Mouse (Mus musculus) megakaryocyte-erythroid progenitor cell, adult 5-6 weeks (primary cell): ENCODE data around the gene Chn1. TPM values are rescaled to one million over a fixed set of nuclear protein-coding genes. Genes with fewer than 3 reads are reported as not detected.
A peak's percentile ranks its signal among the peaks of the same experiment; 100 is the strongest.
"Not testable (repeated sequence)": the region's sequence is repeated elsewhere in the genome, so short reads cannot be mapped to it uniquely, and the experiment has no call there.

ENCODE experiments used
- ATAC-seq: replicated peaks from 2 replicates; pipeline ENCODE4 v1.8.0; 2016; ENCODE audit warnings: mild to moderate bottlenecking, inconsistent platforms; ENCODE audit not compliant: severe bottlenecking, poor library complexity, low FRiP score, low TSS enrichment
- total RNA-seq, 2 experiments: library from RNA; stranded (forward) in 1 of 2; stranded (reverse) in 1 of 2; fragments of 200-1000, 215-1000 nt in 1 of 2; fragments of >200 nt in 1 of 2; fragmentation: Nextera tagmentation in 1 of 2; gene quantifications; 2 replicates each; pipeline ENCODE4 v1.2.3; 2014 to 2017

The Chn1 gene
- total RNA-seq (2014; fragmentation: Nextera tagmentation) (1.2 TPM in 1 of 2 replicates, not detected in the other), total RNA-seq (2017) (not detected in 2 replicates)

- 0 out of 2 replicates have a peak, but pooled peaks have one; percentile 30 for ATAC-seq
These were observed at the start of gene Chn1 for GRCm38 (mm10) chr2:73774786-73775682. TSS of gene Chn1 (minus strand) at chr2:73775346.

GRCm38 (mm10) chr2:73818742-73819141, 43.6 kb upstream of the Chn1 start:
- ATAC-seq, result peak; percentile 95

GRCm38 (mm10) chr2:73807609-73808008, 32.5 kb upstream of the Chn1 start:
- no peak for ATAC-seq

DNA sequence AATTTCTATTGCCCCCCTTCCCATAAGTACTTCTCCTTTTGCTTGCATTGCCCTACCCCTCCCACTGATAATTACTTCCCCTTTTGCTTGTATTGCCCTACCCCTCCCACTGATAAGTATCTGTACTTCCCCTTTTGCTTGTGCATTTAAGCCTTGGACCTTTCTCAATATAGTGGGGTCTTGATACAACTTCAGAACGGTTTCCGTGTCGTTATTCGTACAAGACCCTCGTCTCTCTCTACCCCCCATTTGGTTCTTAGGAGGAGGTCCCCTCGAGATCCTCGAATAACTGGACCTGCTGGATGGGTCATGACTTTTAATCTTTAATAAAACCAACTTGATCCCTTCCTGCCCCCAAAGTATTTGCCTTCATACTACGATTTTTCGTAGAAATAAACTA, 25.0 kb upstream of the Chn1 start:
- ATAC-seq, result not testable (repeated sequence)

- no peak for ATAC-seq
These were observed 23.6 kb upstream of the Chn1 start for GRCm38 (mm10) chr2:73798786-73799185.

DNA sequence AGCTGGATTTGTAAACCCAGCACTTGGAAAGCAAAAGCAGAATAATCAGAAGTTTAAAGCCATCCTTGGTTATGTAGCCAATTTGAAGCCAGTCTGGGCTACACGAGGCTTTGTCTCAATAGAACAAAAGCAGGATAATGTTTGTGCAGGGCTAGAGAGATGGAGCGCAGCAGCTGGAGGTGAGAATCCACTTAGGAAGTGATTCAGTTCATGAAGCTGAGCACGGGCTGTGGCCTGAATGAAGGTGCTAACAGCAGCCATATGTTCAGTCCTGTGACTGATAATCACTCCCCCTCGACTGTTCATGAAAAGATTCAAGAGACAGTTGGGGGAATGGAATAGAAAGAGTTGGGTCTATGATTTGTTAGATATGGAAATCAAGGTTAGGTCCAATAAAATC, 23.0 kb upstream of the Chn1 start:
- ATAC-seq, result no peak

- no peak for ATAC-seq
These were observed 16.9 kb upstream of the Chn1 start for GRCm38 (mm10) chr2:73791846-73792630.

DNA sequence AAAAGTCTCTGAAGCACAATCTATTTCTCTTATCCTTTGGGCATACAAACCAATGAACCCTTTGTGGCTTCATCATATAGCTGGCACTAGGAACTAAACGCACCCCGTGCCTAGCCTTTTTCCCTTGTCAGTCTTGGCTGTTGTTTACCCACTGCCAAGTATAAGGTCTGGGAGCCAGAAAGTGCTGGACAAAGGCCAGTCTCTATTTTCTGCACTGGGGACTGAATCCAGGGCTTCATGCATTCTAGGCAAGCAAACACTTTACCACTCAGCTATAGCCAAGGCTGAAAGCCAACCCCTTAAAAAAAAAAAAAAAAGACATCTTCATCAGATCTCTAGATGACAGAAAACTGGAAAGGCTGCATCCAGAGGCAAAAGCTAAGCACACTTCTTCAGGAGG, 15.2 kb upstream of the Chn1 start:
- no peak for ATAC-seq

DNA sequence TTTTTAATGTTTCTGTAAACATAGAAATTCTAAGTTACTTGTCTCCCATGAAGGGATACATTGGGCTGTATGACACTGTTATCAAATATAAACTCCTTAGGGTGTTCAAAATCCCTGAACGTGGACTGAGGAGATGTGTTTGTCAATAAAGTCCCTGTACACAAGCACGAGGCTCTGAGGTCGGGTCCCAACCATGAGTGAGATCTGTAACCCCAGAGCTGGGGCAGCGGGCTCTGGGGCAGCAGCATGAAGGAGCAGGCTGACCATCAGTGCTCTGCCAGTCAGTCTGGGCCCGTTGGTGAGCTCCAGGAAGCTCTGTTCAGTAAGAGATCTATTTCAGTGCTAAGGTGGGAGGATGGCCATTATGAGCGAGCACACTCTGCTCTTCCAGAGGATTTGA, 13.2 kb upstream of the Chn1 start:
- ATAC-seq, result no peak

GRCm38 (mm10) chr2:73782371-73782905, 7.3 kb upstream of the Chn1 start:
- no peak for ATAC-seq

DNA sequence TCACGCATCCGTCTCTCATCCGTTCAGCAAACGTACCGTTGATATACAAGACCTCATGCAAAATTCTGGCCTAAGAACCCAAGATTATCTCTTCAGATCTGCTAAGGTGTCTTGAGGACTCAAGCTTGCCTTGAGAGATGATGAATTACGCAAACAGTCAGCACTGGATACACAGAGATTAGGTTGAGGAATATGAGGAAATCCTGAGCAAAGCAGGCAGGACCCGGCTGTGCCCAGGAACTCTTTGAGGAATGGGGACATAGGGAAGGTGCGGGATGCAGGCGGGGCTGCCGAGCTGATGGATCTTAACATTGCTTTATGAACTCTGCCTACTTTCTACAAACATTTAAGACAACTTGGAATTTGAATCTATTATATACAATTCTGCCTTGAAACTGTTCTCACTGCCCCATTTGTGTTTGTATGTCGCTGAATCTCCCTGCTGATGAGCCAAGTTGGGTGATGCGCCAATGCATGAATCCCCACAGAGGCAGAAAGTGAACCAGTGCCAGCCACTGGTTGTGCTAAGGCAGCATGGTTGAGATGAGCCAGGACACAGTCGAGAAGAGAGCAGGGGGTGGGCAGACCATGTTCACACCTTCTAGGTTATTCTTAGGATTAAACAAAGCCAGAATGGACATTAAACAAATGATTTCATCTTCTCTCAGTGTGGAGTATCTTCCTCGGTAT, 5.3 kb upstream of the Chn1 start:
- no peak for ATAC-seq

DNA sequence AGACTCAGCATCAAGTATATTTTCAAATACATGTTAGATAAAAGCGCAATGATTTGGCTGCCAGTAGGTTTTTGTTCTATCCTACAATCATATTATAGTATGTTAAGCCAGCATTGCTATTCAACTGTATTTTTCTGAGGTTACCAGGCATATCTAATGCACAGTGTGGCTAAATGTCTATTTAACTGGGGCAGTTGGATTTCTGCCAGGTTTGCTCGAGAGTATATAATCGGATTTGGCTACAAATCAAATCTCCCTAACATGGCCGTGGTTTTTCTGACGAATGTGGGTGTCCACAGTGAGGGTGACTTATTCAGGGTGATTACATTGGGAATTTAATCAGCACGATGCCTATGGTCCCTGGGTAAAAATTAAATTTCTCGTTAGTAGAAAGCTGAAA, 4.7 kb upstream of the Chn1 start:
- ATAC-seq, result no peak

- ATAC-seq, result no peak
These were observed 4.0 kb upstream of the Chn1 start for GRCm38 (mm10) chr2:73779016-73779595.

- ATAC-seq, result no peak
These were observed 1.8 kb upstream of the Chn1 start for GRCm38 (mm10) chr2:73776936-73777335.

DNA sequence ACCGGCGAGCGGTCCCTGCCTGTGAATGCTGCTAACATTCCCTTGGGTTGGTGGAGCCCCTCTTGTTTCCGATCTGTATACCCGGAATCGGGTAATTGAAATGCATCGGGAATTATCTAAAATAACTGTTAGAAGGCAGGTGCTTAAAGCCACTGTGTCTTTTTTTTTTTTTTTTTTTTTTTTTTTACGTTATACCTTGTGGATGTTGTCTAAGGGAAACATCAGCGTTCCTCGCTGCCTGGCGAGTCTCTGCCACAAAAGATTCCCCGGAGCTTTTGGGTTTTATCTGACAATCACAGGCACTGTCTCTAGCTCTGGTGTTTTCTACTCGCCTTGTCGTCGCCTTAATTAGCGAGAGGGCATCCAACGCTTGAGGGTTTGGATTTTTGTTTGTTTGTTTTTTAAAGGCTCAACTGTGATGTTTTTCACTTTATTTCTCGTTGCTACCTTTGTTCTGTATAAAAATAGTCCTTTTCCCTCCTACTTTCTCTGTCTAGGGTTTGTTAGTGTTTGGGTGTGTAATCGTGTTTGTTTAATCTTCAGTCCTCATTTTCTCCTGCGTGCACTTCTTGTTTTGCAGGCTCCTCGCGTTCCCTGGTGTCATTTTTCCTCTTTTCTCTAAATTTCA, 651 bp upstream of the Chn1 start:
- ATAC-seq, result peak; percentile 73

DNA sequence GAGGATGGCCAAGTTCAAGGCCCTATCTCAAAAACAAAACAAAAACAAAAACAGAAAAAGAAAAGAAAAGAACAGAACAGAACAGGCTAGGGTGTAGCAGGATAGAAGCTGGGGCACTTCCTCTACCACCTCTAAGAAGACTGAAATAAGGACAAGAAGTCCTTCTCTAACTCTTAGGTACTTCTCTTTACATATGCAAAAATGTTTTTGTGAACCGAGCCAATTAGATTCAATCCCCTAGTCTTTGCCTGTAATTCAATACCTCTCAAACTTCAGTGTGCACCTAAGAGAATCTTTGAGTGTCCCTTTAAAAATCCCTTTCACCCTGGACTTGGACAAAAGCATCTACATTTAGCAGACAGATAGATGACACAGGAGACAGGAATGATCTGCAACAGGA, 2.2 kb downstream of the Chn1 start:
- no peak for ATAC-seq

- ATAC-seq, result no peak
These were observed 6.5 kb downstream of the Chn1 start for GRCm38 (mm10) chr2:73768669-73769068.

DNA sequence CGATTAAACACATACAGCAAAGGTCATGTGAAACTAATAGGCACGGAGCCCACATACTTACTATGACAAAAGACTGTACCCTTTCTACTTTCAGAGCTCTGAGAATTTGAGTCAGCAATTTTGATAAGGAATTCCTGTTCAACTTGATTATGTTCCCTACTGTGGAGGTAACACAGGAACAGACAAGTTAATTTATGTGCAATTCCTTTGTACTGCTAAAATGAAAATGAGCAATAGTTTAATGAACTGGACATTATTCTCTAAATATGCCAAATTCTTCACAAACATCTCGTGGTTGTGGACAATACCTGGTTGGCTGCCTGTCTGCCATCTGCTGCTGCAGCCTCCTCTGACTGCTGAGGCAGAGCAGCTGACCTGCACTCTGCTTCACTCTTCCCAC, 11.6 kb downstream of the Chn1 start:
- ATAC-seq, result no peak

DNA sequence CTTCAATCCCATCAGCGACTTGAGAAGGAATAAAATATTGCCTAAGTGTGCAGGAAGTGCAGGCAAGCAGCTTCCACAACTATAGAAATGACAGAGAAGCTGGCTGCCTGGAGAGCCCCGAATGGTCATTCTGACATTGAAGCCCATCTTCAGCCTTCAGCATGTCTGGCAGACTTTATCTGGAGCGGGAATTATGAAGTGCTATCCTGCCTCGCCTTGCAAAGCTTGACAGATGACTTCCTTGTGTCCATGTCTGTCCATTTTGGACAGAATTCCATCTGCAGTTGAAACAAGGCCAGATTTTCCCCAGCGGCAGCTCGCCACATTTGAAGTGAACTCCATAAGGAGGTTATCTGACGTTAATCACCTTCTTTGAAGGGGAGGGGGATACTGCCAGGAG, 15.2 kb downstream of the Chn1 start:
- ATAC-seq, result no peak
